Mouse (Mus musculus) heart, adult 2 months (tissue): Measurements from ENCODE around the gene Nr0b2. TPM values are rescaled to one million over a fixed set of nuclear protein-coding genes. Genes with fewer than 3 reads are reported as not detected.

Source experiments
- DNase-seq, 2 experiments: peaks; one replicate each; pipeline ENCODE4 v3.0.0; 2021
- H3K27ac ChIP-seq: fragments of 200-600 bp; 2 replicates; pipeline ENCODE4 v1.8.1; 2022
- H3K27me3 ChIP-seq: fragments of 200-500 bp; 2 replicates; pipeline ENCODE4 v1.6.1; 2012; ENCODE audit warnings: mild to moderate bottlenecking, low read length, inconsistent platforms, mixed read lengths; ENCODE audit not compliant: control insufficient read depth, insufficient read depth
- H3K36me3 ChIP-seq: fragments of 200-500 bp; 2 replicates; pipeline ENCODE4 v1.6.1; 2012; ENCODE audit warnings: low read length, inconsistent platforms; ENCODE audit not compliant: control insufficient read depth, insufficient read depth
- H3K4me1 ChIP-seq: fragments of 200-500 bp; 2 replicates; pipeline ENCODE4 v1.6.1; 2011; ENCODE audit warnings: low read length; ENCODE audit not compliant: control insufficient read depth, insufficient read depth
- H3K4me3 ChIP-seq: fragments of 200-600 bp; 2 replicates; pipeline ENCODE4 v1.8.1; 2022
- H3K79me2 ChIP-seq: fragments of 200-500 bp; replicated peaks from 2 replicates; pipeline ENCODE4 v1.6.1; 2012; ENCODE audit warnings: mild to moderate bottlenecking, inconsistent platforms, low read length, moderate library complexity, mixed read lengths; ENCODE audit not compliant: control insufficient read depth, insufficient read depth
- H3K9ac ChIP-seq: fragments of 200-500 bp; 2 replicates; pipeline ENCODE4 v1.6.1; 2012; ENCODE audit warnings: low read depth, mild to moderate bottlenecking, control low read depth, inconsistent platforms, low read length, mixed read lengths
- CTCF ChIP-seq: fragments of 200-600 bp; IDR thresholded peaks from 2 replicates; pipeline ENCODE4 v1.8.1; 2022; ENCODE audit warnings: antibody characterized with exemption, mild to moderate bottlenecking, moderate library complexity
- EP300 ChIP-seq: fragments of 200-500 bp; IDR thresholded peaks from 2 replicates; pipeline ENCODE4 v1.6.1; 2011; ENCODE audit warnings: low read depth, low read length, control low read depth; ENCODE audit not compliant: insufficient read depth
- POLR2A ChIP-seq: fragments of 200-500 bp; IDR thresholded peaks from 2 replicates; pipeline ENCODE4 v1.6.1; 2011; ENCODE audit warnings: mild to moderate bottlenecking, low read depth, low read length, control low read depth; ENCODE audit not compliant: insufficient read depth
- WGBS: fragments of 180-500 bp; shearing (Covaris S2); methylation state at CpG from one replicate; pipeline ENCODE4 v1.1.7; 2018; 5-methylcytosine and 5-hydroxymethylcytosine counted together
- intact Hi-C: fragments of 180-260 bp; cut with DNase I; formaldehyde crosslinking; loops from one replicate; pipeline ENCODE4 v1.15.1; 2025
- microRNA-seq, 2 experiments: library from miRNA; unstranded; fragments of <30 nt; microRNA quantifications; one replicate each; pipeline ENCODE4 v1.2.0; 2021
- polyA plus RNA-seq: library from polyadenylated mRNA; depleted of rRNA; stranded (reverse); fragments of >200 nt; gene quantifications from 2 replicates; pipeline ENCODE4 v1.2.3, GENCODE M21; 2012; rRNA removed
- total RNA-seq, 2 experiments: library from RNA; stranded (reverse); gene quantifications; 2 replicates each; pipeline ENCODE4 v1.2.3; 2021

The Nr0b2 gene
- total and polyA plus RNA-seq, 3 experiments = 13.1 to 45.4 (median 14.5) TPM

DNA sequence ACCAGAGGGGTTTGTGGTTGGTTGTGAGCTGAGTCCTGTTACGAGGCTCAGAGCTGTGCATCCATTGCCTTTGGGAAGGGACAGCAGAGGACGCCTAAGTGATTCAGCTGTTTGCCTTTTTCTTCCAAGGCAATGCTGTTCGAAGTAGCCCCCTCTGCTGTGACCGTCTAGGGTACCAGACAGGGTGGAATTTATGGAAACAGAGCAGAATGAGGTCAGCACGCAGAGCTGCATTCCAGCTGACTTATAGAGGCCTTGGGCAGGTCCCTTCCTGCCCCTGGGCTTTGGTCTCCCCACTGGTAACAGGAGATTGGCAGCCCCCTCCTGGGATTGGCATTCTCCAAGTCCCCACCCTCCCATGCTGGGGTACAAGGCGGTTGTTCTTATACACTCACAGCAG is 51.7 kb downstream of the Nr0b2 start:
- Histone ChIP-seq H3K4me3 (no peak overlapping the region), H3K27ac (no peak overlapping the region), H3K27me3 (no peaks in the 10 kb centered on the region), H3K79me2 (no peaks in the 10 kb centered on the region), H3K36me3 (no peaks in the 10 kb centered on the region), H3K9ac (no peak overlapping the region), H3K4me1 (0 out of 2 replicates have a peak, but pooled peaks cover 1% of the 10 kb centered on the region)
- no peak for DNase-seq
- TF ChIP-seq EP300 (no peak), POLR2A (no peak), CTCF (no peak)
- intact Hi-C loops = no loop called here
- 81% methylated on average over 6 of the region's 6 CpGs for WGBS

DNA sequence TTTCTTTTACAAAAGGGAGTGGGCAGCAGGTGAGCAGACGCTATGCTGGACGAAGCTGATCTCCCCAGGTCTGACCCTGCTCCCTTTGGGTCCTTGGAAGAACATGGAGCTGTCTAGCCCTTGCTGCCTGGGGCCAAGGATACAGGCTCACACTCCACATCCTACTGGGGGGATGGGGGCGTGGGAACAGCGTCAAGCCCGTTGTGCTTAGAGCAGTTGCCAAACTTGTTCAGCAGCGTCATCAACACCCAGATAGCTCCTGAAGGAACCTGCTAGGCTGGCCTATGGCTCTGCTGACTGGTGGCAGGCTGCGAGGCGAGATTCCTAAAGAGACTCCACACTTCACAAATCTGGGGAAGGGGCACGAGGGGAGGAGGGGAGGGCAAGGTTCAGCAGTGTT is 52.2 kb downstream of the Nr0b2 start:
- TF ChIP-seq POLR2A = no peak
- Histone ChIP-seq H3K27me3 (no peaks in the 10 kb centered on the region), H3K4me3 (no peak overlapping the region), H3K4me1 (0 out of 2 replicates have a peak, but pooled peaks cover 1% of the 10 kb centered on the region), H3K27ac (no peak overlapping the region), H3K36me3 (no peaks in the 10 kb centered on the region), H3K79me2 (no peaks in the 10 kb centered on the region), H3K9ac (no peak overlapping the region)
- intact Hi-C loops = no loop called here
- 70% methylated on average over 9 of the region's 9 CpGs for WGBS
- DNase-seq = no peak

Small RNA genes lying within 50 kb of the gene (microRNA-seq; reads per million reads assigned to microRNA genes)
- 0 reads per million in 2 experiments for gene Gm23158

Other genes with a start within 250 kb of the Nr0b2 start
- 10 to 100 TPM; 73.6 to 96.1 TPM for gene Wdtc1, start 199.9 kb upstream of the Nr0b2 start, total RNA-seq
- 61.8 and 65.1 TPM in 2 replicates for gene Wdtc1, start 199.9 kb upstream of the Nr0b2 start, polyA plus RNA-seq
- 10 to 100 TPM; 17.0 to 17.4 TPM for gene Slc9a1, start 183.7 kb upstream of the Nr0b2 start, total RNA-seq
- 21.4 and 21.5 TPM in 2 replicates for gene Slc9a1, start 183.7 kb upstream of the Nr0b2 start, polyA plus RNA-seq
- 1 to 10 TPM; 2.0 to 2.3 TPM for gene Tent5b, start 73.2 kb upstream of the Nr0b2 start, total RNA-seq
- gene Tent5b, start 73.2 kb upstream of the Nr0b2 start, polyA plus RNA-seq = 1.4 and 1.9 TPM in 2 replicates
- 1 to 10 TPM; 2.0 to 2.1 TPM for gene Trnp1, start 54.8 kb upstream of the Nr0b2 start, total RNA-seq
- 2.3 and 2.4 TPM in 2 replicates for gene Trnp1, start 54.8 kb upstream of the Nr0b2 start, polyA plus RNA-seq
- not detected for gene Kdf1, start 34.4 kb upstream of the Nr0b2 start, total RNA-seq
- gene Kdf1, start 34.4 kb upstream of the Nr0b2 start, polyA plus RNA-seq = 0.23 TPM in 1 of 2 replicates, not detected in the other
- gene Nudc, start 7.4 kb upstream of the Nr0b2 start, total RNA-seq = 10 to 100 TPM; 70.5 to 78.8 TPM
- gene Nudc, start 7.4 kb upstream of the Nr0b2 start, polyA plus RNA-seq = 40.5 and 52.5 TPM in 2 replicates
- 1 to 10 TPM; 3.4 to 5.0 TPM for gene Gpatch3, start 21.4 kb downstream of the Nr0b2 start, total RNA-seq
- gene Gpatch3, start 21.4 kb downstream of the Nr0b2 start, polyA plus RNA-seq = 1.9 and 2.1 TPM in 2 replicates
- 1 to 10 TPM; 6.8 to 7.3 TPM for gene Gpn2, start 31.0 kb downstream of the Nr0b2 start, total RNA-seq
- gene Gpn2, start 31.0 kb downstream of the Nr0b2 start, polyA plus RNA-seq = 12.1 and 17.7 TPM in 2 replicates
- 1 to 10 TPM; 1.2 TPM for gene Sfn, start 48.8 kb downstream of the Nr0b2 start, total RNA-seq
- gene Sfn, start 48.8 kb downstream of the Nr0b2 start, polyA plus RNA-seq = 1.4 and 2.0 TPM in 2 replicates
- 10 to 100 TPM; 21.3 to 27.7 TPM for gene Zdhhc18, start 96.8 kb downstream of the Nr0b2 start, total RNA-seq
- 37.3 and 40.1 TPM in 2 replicates for gene Zdhhc18, start 96.8 kb downstream of the Nr0b2 start, polyA plus RNA-seq
- 10 to 100 TPM; 11.7 to 12.1 TPM for gene Pigv, start 119.3 kb downstream of the Nr0b2 start, total RNA-seq
- gene Pigv, start 119.3 kb downstream of the Nr0b2 start, polyA plus RNA-seq = 9.5 and 11.7 TPM in 2 replicates
- 10 to 100 TPM; 34.2 to 38.0 TPM for gene Arid1a, start 203.4 kb downstream of the Nr0b2 start, total RNA-seq
- gene Arid1a, start 203.4 kb downstream of the Nr0b2 start, polyA plus RNA-seq = 27.8 and 28.1 TPM in 2 replicates